Mouse (Mus musculus): ENCODE results near the gene Gm28047. TPM values are rescaled to one million over a fixed set of nuclear protein-coding genes. Genes with fewer than 3 reads are reported as not detected.

The Gm28047 gene
- polyA plus RNA-seq, 1 experiment from 2014 or later: not detected

GRCm38 (mm10) chr15:102500479-102500878 is 124.4 kb downstream of the Gm28047 start:
- Histone ChIP-seq H3K27ac (no peak overlapping the region), H3K4me1 (no peaks in the 10 kb centered on the region), H3K36me3 (peaks cover 94% of the 10 kb centered on the region), H3K9me3 (replicated peaks) (no peaks in the 10 kb centered on the region), H3K9ac (no peak overlapping the region), H3K27me3 (replicated peaks) (no peaks in the 10 kb centered on the region), H3K4me2 (no peak overlapping the region), H3K4me3 (no peak overlapping the region)
- WGBS (ENCODE audit: insufficient replicate concordance): 82% methylated on average over 5 of the region's 5 CpGs
- no peak for ATAC-seq

GRCm38 (mm10) chr15:102499851-102500250 is 125.0 kb downstream of the Gm28047 start:
- no peak overlapping the region for H3K27ac ChIP-seq
- 95% methylated on average over 6 of the region's 6 CpGs for WGBS (ENCODE audit: insufficient replicate concordance)
- H3K4me3 ChIP-seq: no peak overlapping the region
- H3K4me1 ChIP-seq: no peaks in the 10 kb centered on the region
- peaks cover 99% of the 10 kb centered on the region for H3K36me3 ChIP-seq
- no peak overlapping the region for H3K9ac ChIP-seq
- no peak overlapping the region for H3K4me2 ChIP-seq
- no peaks in the 10 kb centered on the region for H3K27me3 ChIP-seq (replicated peaks)
- no peak for ATAC-seq
- H3K9me3 ChIP-seq (replicated peaks): no peaks in the 10 kb centered on the region

GRCm38 (mm10) chr15:102499370-102499769 is 125.5 kb downstream of the Gm28047 start:
- ATAC-seq: no peak
- no peak overlapping the region for H3K27ac ChIP-seq
- H3K4me2 ChIP-seq: no peak overlapping the region
- no peaks in the 10 kb centered on the region for H3K27me3 ChIP-seq (replicated peaks)
- H3K9me3 ChIP-seq (replicated peaks): no peaks in the 10 kb centered on the region
- 64% methylated on average over 3 of the region's 3 CpGs for WGBS (ENCODE audit: insufficient replicate concordance)
- no peaks in the 10 kb centered on the region for H3K4me1 ChIP-seq
- H3K9ac ChIP-seq: no peak overlapping the region
- no peak overlapping the region for H3K4me3 ChIP-seq
- H3K36me3 ChIP-seq: peaks cover 99% of the 10 kb centered on the region

GRCm38 (mm10) chr15:102498322-102498721 is 126.5 kb downstream of the Gm28047 start:
- Histone ChIP-seq H3K27me3 (replicated peaks) (no peaks in the 10 kb centered on the region), H3K36me3 (peaks cover 99% of the 10 kb centered on the region), H3K4me2 (no peak overlapping the region), H3K27ac (no peak overlapping the region), H3K9me3 (replicated peaks) (no peaks in the 10 kb centered on the region), H3K4me1 (no peaks in the 10 kb centered on the region), H3K4me3 (no peak overlapping the region), H3K9ac (no peak overlapping the region)
- no peak for ATAC-seq
- 90% methylated on average over 3 of the region's 3 CpGs for WGBS (ENCODE audit: insufficient replicate concordance)

GRCm38 (mm10) chr15:102487664-102488063 is 137.2 kb downstream of the Gm28047 start:
- Histone ChIP-seq H3K27me3 (replicated peaks) (no peaks in the 10 kb centered on the region), H3K9ac (no peak overlapping the region), H3K4me1 (no peaks in the 10 kb centered on the region), H3K9me3 (replicated peaks) (no peaks in the 10 kb centered on the region), H3K27ac (no peak overlapping the region), H3K4me2 (no peak overlapping the region), H3K36me3 (peaks cover 93% of the 10 kb centered on the region), H3K4me3 (no peak overlapping the region)
- no peak for ATAC-seq
- WGBS (ENCODE audit: insufficient replicate concordance): 86% methylated on average over 1 of the region's 1 CpGs

GRCm38 (mm10) chr15:102485853-102486252 is 139.0 kb downstream of the Gm28047 start:
- Histone ChIP-seq H3K9ac (no peak overlapping the region), H3K4me3 (no peak overlapping the region), H3K4me1 (no peaks in the 10 kb centered on the region), H3K27ac (no peak overlapping the region), H3K36me3 (peaks cover 95% of the 10 kb centered on the region), H3K27me3 (replicated peaks) (no peaks in the 10 kb centered on the region), H3K9me3 (replicated peaks) (no peaks in the 10 kb centered on the region), H3K4me2 (no peak overlapping the region)
- WGBS (ENCODE audit: insufficient replicate concordance): 88% methylated on average over 12 of the region's 12 CpGs
- no peak for ATAC-seq

- Histone ChIP-seq H3K4me3 (no peak overlapping the region), H3K4me1 (no peaks in the 10 kb centered on the region), H3K27me3 (replicated peaks) (no peaks in the 10 kb centered on the region), H3K36me3 (peaks cover 93% of the 10 kb centered on the region), H3K4me2 (no peak overlapping the region), H3K9ac (no peak overlapping the region), H3K27ac (no peak overlapping the region), H3K9me3 (replicated peaks) (no peaks in the 10 kb centered on the region)
- 91% methylated on average over 3 of the region's 3 CpGs for WGBS (ENCODE audit: insufficient replicate concordance)
- no peak for ATAC-seq
Observed at GRCm38 (mm10) chr15:102483136-102483535, 141.7 kb downstream of the Gm28047 start.

GRCm38 (mm10) chr15:102474520-102474919 is 150.3 kb downstream of the Gm28047 start:
- Histone ChIP-seq H3K27me3 (replicated peaks) (no peaks in the 10 kb centered on the region), H3K27ac (no peak overlapping the region), H3K36me3 (peaks cover 69% of the 10 kb centered on the region), H3K4me2 (no peak overlapping the region), H3K4me3 (no peak overlapping the region), H3K9me3 (replicated peaks) (no peaks in the 10 kb centered on the region), H3K9ac (no peak overlapping the region), H3K4me1 (peaks cover 22% of the 10 kb centered on the region)
- WGBS (ENCODE audit: insufficient replicate concordance): 81% methylated on average over 2 of the region's 2 CpGs
- no peak for ATAC-seq

MicroRNAs encoded within 50 kb of the gene (microRNA counts, 519-probe panel; counts per million panel counts)
- microRNA mmu-miR-688: 582 counts per million, percentile 70 among the panel's probes with 10 or more counts

Small RNA genes lying within 50 kb of the gene (microRNA-seq; reads per million reads assigned to microRNA genes)
- gene Mir688: not detected

Other genes starting within 250 kb of the Gm28047 start
- 5.1 and 5.6 TPM in 2 replicates for gene Sp1, start 218.9 kb downstream of the Gm28047 start, polyA plus RNA-seq (2016; fragmentation: Nextera tagmentation; extraction: Ambion mirVana)
- 0.12 and 0.31 TPM in 2 replicates for gene Amhr2, start 179.7 kb downstream of the Gm28047 start, polyA plus RNA-seq (2016; fragmentation: Nextera tagmentation; extraction: Ambion mirVana)
- 119 and 126 TPM in 2 replicates for gene Prr13, start 166.0 kb downstream of the Gm28047 start, polyA plus RNA-seq (2016; fragmentation: Nextera tagmentation; extraction: Ambion mirVana)
- gene Pcbp2, start 154.5 kb downstream of the Gm28047 start, polyA plus RNA-seq (2016; fragmentation: Nextera tagmentation; extraction: Ambion mirVana): 101 and 104 TPM in 2 replicates
- gene Gm10337, start 121.3 kb downstream of the Gm28047 start, polyA plus RNA-seq (2016; fragmentation: Nextera tagmentation; extraction: Ambion mirVana): not detected in 2 replicates
- 4.2 and 4.5 TPM in 2 replicates for gene Map3k12, start 108.0 kb downstream of the Gm28047 start, polyA plus RNA-seq (2016; fragmentation: Nextera tagmentation; extraction: Ambion mirVana)
- gene Tarbp2, start 106.9 kb downstream of the Gm28047 start, polyA plus RNA-seq (2016; fragmentation: Nextera tagmentation; extraction: Ambion mirVana): 63.5 and 66.7 TPM in 2 replicates
- 1.0 TPM in 2 replicates for gene Npff, start 100.1 kb downstream of the Gm28047 start, polyA plus RNA-seq (2016; fragmentation: Nextera tagmentation; extraction: Ambion mirVana)
- gene Atf7, start 397 bp upstream of the Gm28047 start, polyA plus RNA-seq (2016; fragmentation: Nextera tagmentation; extraction: Ambion mirVana): 11.5 and 14.3 TPM in 2 replicates
- gene Atp5g2, start 47.3 kb upstream of the Gm28047 start, polyA plus RNA-seq (2016; fragmentation: Nextera tagmentation; extraction: Ambion mirVana): 39.6 and 42.2 TPM in 2 replicates
- gene Calcoco1, start 97.1 kb upstream of the Gm28047 start, polyA plus RNA-seq (2016; fragmentation: Nextera tagmentation; extraction: Ambion mirVana): 8.7 and 10.3 TPM in 2 replicates